8 mouse cellular contexts compared by ENCODE assay signal in the genomic region with DNA sequence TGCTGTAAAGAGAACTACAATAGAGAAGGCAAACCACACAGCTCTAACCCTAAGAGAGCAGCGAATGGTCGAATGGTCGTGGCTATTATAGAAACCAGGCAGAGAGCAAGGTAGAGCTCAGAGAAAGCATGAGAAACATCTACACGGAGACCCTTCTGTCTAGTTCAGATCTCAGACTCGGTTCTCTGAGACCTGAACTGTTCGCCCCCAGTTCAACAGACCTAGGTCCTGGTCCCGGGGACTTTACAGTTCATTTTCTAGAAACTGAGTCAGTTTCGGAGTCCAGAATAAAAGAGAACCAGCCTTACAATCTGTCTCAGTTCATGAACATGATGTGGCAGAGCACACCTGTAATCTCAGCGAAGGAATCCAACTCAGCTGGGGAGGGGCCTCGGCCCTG. TPM values are rescaled to one million over a fixed set of nuclear protein-coding genes. Genes with fewer than 3 reads are reported as not detected.
A peak's percentile ranks its signal among the peaks of the same experiment; 100 is the strongest.
DNase-seq lines count a peak whose midpoint lies in the region; ATAC-seq and TF ChIP-seq lines count a peak whose summit lies in the region.

No protein-coding gene starts in this region.

- peak overlapping the region; percentile 94 for H3K4me2 ChIP-seq in forebrain, embryonic 11.5 days (ENCODE audit: low read depth, low read length, severe bottlenecking)
- peak overlapping the region; percentile 93 for H3K4me2 ChIP-seq in limb, embryonic 12.5 days
- H3K4me2 ChIP-seq in neural tube, embryonic 15.5 days: peak overlapping the region; percentile 90

- H3K9ac ChIP-seq in forebrain, embryonic 11.5 days (ENCODE audit: low read length): peak overlapping the region; percentile 47; the same call in 1 of the 2 replicates
- H3K9ac ChIP-seq in limb, embryonic 12.5 days (replicated peaks): no peak overlapping the region
- 0 out of 2 replicates have a peak overlapping the region, but pooled peaks have one; percentile 26 for H3K9ac ChIP-seq in neural tube, embryonic 15.5 days (replicated peaks)

- H3K27me3 ChIP-seq in forebrain, embryonic 11.5 days (ENCODE audit: control insufficient read depth, insufficient read depth, low read length): peaks cover 5% of the 10 kb centered on the region
- no peaks in the 10 kb centered on the region for H3K27me3 ChIP-seq in limb, embryonic 12.5 days
- 0 out of 2 replicates have a peak, but pooled peaks cover 3% of the 10 kb centered on the region for H3K27me3 ChIP-seq in neural tube, embryonic 15.5 days (replicated peaks)

- no peak for TF ChIP-seq CTCF in left cerebral cortex, adult 2 months (IDR thresholded peaks at IDR 0.05)

- WGBS in forebrain, embryonic 11.5 days: 14% methylated on average over 10 of the region's 10 CpGs
- 8% methylated on average over 10 of the region's 10 CpGs for WGBS in limb, embryonic 12.5 days
- 17% methylated on average over 10 of the region's 10 CpGs for WGBS in neural tube, embryonic 15.5 days

- intact Hi-C loops in left cerebral cortex, adult 2 months (cut with DNase I): loop anchor here (2.0 kb wide), 2 partner anchors 28 to 38 kb away; no protein-coding TSS in a partner anchor

- no peaks in the 10 kb centered on the region for H3K9me3 ChIP-seq in forebrain, embryonic 11.5 days (ENCODE audit: control insufficient read depth, low read length)
- H3K9me3 ChIP-seq in limb, embryonic 12.5 days: no peaks in the 10 kb centered on the region
- no peaks in the 10 kb centered on the region for H3K9me3 ChIP-seq in neural tube, embryonic 15.5 days (replicated peaks)

- H3K27ac ChIP-seq in left cerebral cortex, adult 2 months: peak overlapping the region; percentile 54
- H3K27ac ChIP-seq in forebrain, embryonic 11.5 days (ENCODE audit: low read depth, low read length): no peak overlapping the region
- peak overlapping the region; percentile 99 for H3K27ac ChIP-seq in limb, embryonic 12.5 days
- H3K27ac ChIP-seq in neural tube, embryonic 15.5 days (replicated peaks): peak overlapping the region; percentile 62

- no peaks in the 10 kb centered on the region for H3K36me3 ChIP-seq in forebrain, embryonic 11.5 days (ENCODE audit: control insufficient read depth, insufficient read depth, low read length)
- peaks cover 8% of the 10 kb centered on the region; the same call in 1 of the 2 replicates for H3K36me3 ChIP-seq in limb, embryonic 12.5 days
- no peaks in the 10 kb centered on the region for H3K36me3 ChIP-seq in neural tube, embryonic 15.5 days

- peak overlapping the region; percentile 42 for H3K4me3 ChIP-seq in left cerebral cortex, adult 2 months
- H3K4me3 ChIP-seq in forebrain, embryonic 11.5 days (ENCODE audit: low read depth, low read length): peak overlapping the region; percentile 58
- peak overlapping the region; percentile 91 for H3K4me3 ChIP-seq in limb, embryonic 12.5 days (replicated peaks)
- peak overlapping the region; percentile 53 for H3K4me3 ChIP-seq in neural tube, embryonic 15.5 days (replicated peaks)

- H3K4me1 ChIP-seq in forebrain, embryonic 11.5 days (replicated peaks; ENCODE audit: control insufficient read depth, insufficient read depth, low read length): peaks cover 26% of the 10 kb centered on the region
- H3K4me1 ChIP-seq in limb, embryonic 12.5 days (replicated peaks): peaks cover 52% of the 10 kb centered on the region
- H3K4me1 ChIP-seq in neural tube, embryonic 15.5 days: peaks cover 51% of the 10 kb centered on the region

- DNase-seq in left cerebral cortex, adult 2 months (ENCODE audit: extremely low spot score in 1 of 2, low spot score in 2 of 2): no peak
- no peak for DNase-seq in left cerebral cortex, adult 9 months (ENCODE audit: low spot score in 2 of 2)
- DNase-seq in forebrain, embryonic 11.5 days (ENCODE audit: low spot score): no peak
- DNase-seq in frontal cortex, postnatal 10 days (ENCODE audit: low spot score in 2 of 2): no peak
- DNase-seq in cerebellum, adult 8-10 months: no peak

- ATAC-seq in forebrain, embryonic 11.5 days (replicated peaks; ENCODE audit: low FRiP score): no peak; the same call in 1 of the 2 replicates
- no peak for ATAC-seq in limb, embryonic 12.5 days (ENCODE audit: insufficient number of reproducible peaks, insufficient read depth, low FRiP score, low TSS enrichment, low read depth)
- no peak for ATAC-seq in neural tube, embryonic 15.5 days (ENCODE audit: low FRiP score)
- ATAC-seq in erythroblast, adult 5-6 weeks (replicated peaks; ENCODE audit: low FRiP score, poor library complexity, severe bottlenecking): no peak

RNA-seq across cellular contexts. Expression of a gene that starts 1.6 kb away (rescaled TPM):
- total RNA-seq in left cerebral cortex, adult 2 months (2021): 10 to 100 TPM; 22.4 to 24.2 TPM
- 51.1 and 53.1 TPM in 2 replicates for polyA plus RNA-seq in forebrain, embryonic 11.5 days (2014; fragmentation: Nextera tagmentation; extraction: Ambion mirVana)
- 299 and 330 TPM in 2 replicates for polyA plus RNA-seq in limb, embryonic 12.5 days (2016; fragmentation: Nextera tagmentation; extraction: Ambion mirVana)
- polyA plus RNA-seq in neural tube, embryonic 15.5 days (2015; fragmentation: Nextera tagmentation; extraction: Ambion mirVana): 57.5 and 59.1 TPM in 2 replicates
- total RNA-seq in erythroblast, adult 5-6 weeks (2015; ENCODE audit: low replicate concordance): 3.6 TPM in 1 of 2 replicates, not detected in the other
- 3.7 and 4.5 TPM in 2 replicates for total RNA-seq in erythroblast, adult 5-6 weeks (2017; ENCODE audit: low replicate concordance)

RNA-seq across cellular contexts. Expression of a gene that starts 19.5 kb away (rescaled TPM):
- total RNA-seq in left cerebral cortex, adult 2 months (2021): 1 to 10 TPM; 1.7 to 1.9 TPM
- 4.6 and 5.5 TPM in 2 replicates for polyA plus RNA-seq in forebrain, embryonic 11.5 days (2014; fragmentation: Nextera tagmentation; extraction: Ambion mirVana)
- polyA plus RNA-seq in limb, embryonic 12.5 days (2016; fragmentation: Nextera tagmentation; extraction: Ambion mirVana): 29.9 and 30.6 TPM in 2 replicates
- 4.8 and 7.6 TPM in 2 replicates for polyA plus RNA-seq in neural tube, embryonic 15.5 days (2015; fragmentation: Nextera tagmentation; extraction: Ambion mirVana)
- not detected in 2 replicates for total RNA-seq in erythroblast, adult 5-6 weeks (2015; ENCODE audit: low replicate concordance)
- not detected in 2 replicates for total RNA-seq in erythroblast, adult 5-6 weeks (2017; ENCODE audit: low replicate concordance)

RNA-seq across cellular contexts. Expression of a gene that starts 47.7 kb away (rescaled TPM):
- 10 to 100 TPM; 17.6 to 19.8 TPM for total RNA-seq in left cerebral cortex, adult 2 months (2021)
- 37.9 and 39.5 TPM in 2 replicates for polyA plus RNA-seq in forebrain, embryonic 11.5 days (2014; fragmentation: Nextera tagmentation; extraction: Ambion mirVana)
- 36.3 and 39.2 TPM in 2 replicates for polyA plus RNA-seq in limb, embryonic 12.5 days (2016; fragmentation: Nextera tagmentation; extraction: Ambion mirVana)
- polyA plus RNA-seq in neural tube, embryonic 15.5 days (2015; fragmentation: Nextera tagmentation; extraction: Ambion mirVana): 33.9 and 41.5 TPM in 2 replicates
- total RNA-seq in erythroblast, adult 5-6 weeks (2015; ENCODE audit: low replicate concordance): 2.3 TPM in 1 of 2 replicates, not detected in the other
- total RNA-seq in erythroblast, adult 5-6 weeks (2017; ENCODE audit: low replicate concordance): 1.4 and 3.2 TPM in 2 replicates
